Mouse (Mus musculus) lung, adult 2 months (tissue): ENCODE data around the gene Zfp524.

Experiments
- CTCF ChIP-seq: fragments of 200-500 bp; IDR thresholded peaks from 2 replicates; pipeline ENCODE4 v1.5.1; 2011; ENCODE audit warnings: mild to moderate bottlenecking, low read length, control low read depth; ENCODE audit not compliant: insufficient read depth
- POLR2A ChIP-seq: fragments of 200-500 bp; IDR thresholded peaks from 2 replicates; pipeline ENCODE4 v1.6.1; 2011; ENCODE audit warnings: low read depth, mild to moderate bottlenecking, control low read depth, low read length, borderline replicate concordance; ENCODE audit errors: extremely low read depth

- TF ChIP-seq CTCF (no peak), POLR2A (no peak)
Observed at GRCm38 (mm10) chr7:4964988-4965387, 49.2 kb upstream of the Zfp524 start.
